ENCODE assay signal across 13 mouse cellular contexts in genomic region chr5:108866746-108867145, GRCm38 (mm10). TPM values are rescaled to one million over a fixed set of nuclear protein-coding genes. Genes with fewer than 3 reads are reported as not detected.
DNase-seq lines count a peak whose midpoint lies in the region; ATAC-seq and TF ChIP-seq lines count a peak whose summit lies in the region.
"Not testable (repeated sequence)": the region's sequence is repeated elsewhere in the genome, so short reads cannot be mapped to it uniquely, and the experiment has no call there.
"Had no signal": no experiment of that assay in that cellular context is flagged by ENCODE, and none has a peak within 500 bp of the region (broad histone marks: within the 10 kb centered on the region; RNA-seq: fewer than 3 reads in every experiment).

No protein-coding gene starts in this region.

- DNase-seq in adrenal gland, postnatal 25 days: peak; percentile 41
- DNase-seq in embryonic facial prominence, embryonic 10.5 days (ENCODE audit: low spot score): peak; percentile 30
- DNase-seq in layer of hippocampus, postnatal 10 days (ENCODE audit: low spot score in 2 of 2): peak; percentile 4 to 12
- peak; percentile 38 for DNase-seq in lung, postnatal 10 days
- peak; percentile 11 for DNase-seq in ovary, postnatal 36 days (ENCODE audit: low spot score)
- peak; percentile 21 for DNase-seq in thymus, postnatal 4 days

- not testable (repeated sequence) for H3K9ac ChIP-seq in ES-Bruce4 (ENCODE audit: low read depth, poor library complexity, severe bottlenecking)

- not testable (repeated sequence) for H3K27ac ChIP-seq in ES-Bruce4 (ENCODE audit: insufficient read depth, low read length); embryonic facial prominence, embryonic 10.5 days (replicated peaks)

- TF ChIP-seq EP300 in ES-Bruce4 (IDR thresholded peaks at IDR 0.05; ENCODE audit: insufficient read depth, low read depth, low read length): not testable (repeated sequence)

- H3K4me1 ChIP-seq in ES-Bruce4 (ENCODE audit: control insufficient read depth, insufficient read depth, low read length); embryonic facial prominence, embryonic 10.5 days: not testable (repeated sequence)

- H3K36me3 ChIP-seq in ES-Bruce4 (ENCODE audit: control insufficient read depth, insufficient read depth, low read length, poor library complexity, severe bottlenecking); embryonic facial prominence, embryonic 10.5 days (replicated peaks): not testable (repeated sequence)

- ATAC-seq in hematopoietic stem cell, adult 5-6 weeks (replicated peaks in 1 of 2; ENCODE audit: insufficient read depth in 1 of 2, low FRiP score in 2 of 2, low TSS enrichment in 1 of 2, low read depth in 1 of 2, poor library complexity in 2 of 2, severe bottlenecking in 2 of 2): peak; percentile 53 to 74; a peak in 3 of 4 replicates

- not testable (repeated sequence) for H3K4me3 ChIP-seq in ES-Bruce4 (ENCODE audit: low read depth, low read length); embryonic facial prominence, embryonic 10.5 days

- TF ChIP-seq POLR2A in ES-Bruce4 (IDR thresholded peaks at IDR 0.05; ENCODE audit: insufficient read depth, low read length): not testable (repeated sequence)

- TF ChIP-seq CTCF in ES-Bruce4 (IDR thresholded peaks at IDR 0.05; ENCODE audit: low read depth, low read length): peak; percentile 24

- not testable (repeated sequence) for H3K27me3 ChIP-seq in ES-Bruce4 (ENCODE audit: control insufficient read depth, insufficient read depth, low read length, poor library complexity, severe bottlenecking); embryonic facial prominence, embryonic 10.5 days (replicated peaks; ENCODE audit: low read depth, poor library complexity, severe bottlenecking)

- 13% methylated on average over 1 of the region's 1 CpGs for whole genome bisulfite sequencing in embryonic facial prominence, embryonic 10.5 days

- not testable (repeated sequence) for H3K9me3 ChIP-seq in ES-Bruce4 (replicated peaks; ENCODE audit: control insufficient read depth, insufficient read depth, low read length, poor library complexity, severe bottlenecking); embryonic facial prominence, embryonic 10.5 days

RNA-seq across cellular contexts. Expression of gene Vmn2r9, which starts 14.3 kb away (rescaled TPM):
- not detected in 2 replicates for polyA plus RNA-seq in ES-Bruce4 (2011; ENCODE audit: insufficient read depth, insufficient read length, low read depth, missing spikeins)
- total RNA-seq in adrenal gland, postnatal 25 days (2021): not detected in 2 replicates
- not detected in 2 replicates for polyA plus RNA-seq in embryonic facial prominence, embryonic 10.5 days (2016; fragmentation: Nextera tagmentation; extraction: Ambion mirVana)
- total RNA-seq in hematopoietic stem cell, adult 5-6 weeks (2017): not detected in 2 replicates
- total RNA-seq in layer of hippocampus, postnatal 10 days (2021): not detected
- polyA plus RNA-seq: embryonic facial prominence, embryonic 14.5 days; heart, embryonic 11.5 days; intestine, embryonic 15.5 days; liver, embryonic 12.5 days; stomach, embryonic 14.5 days had no signal

RNA-seq across cellular contexts. Expression of gene Vmn2r8, which starts 58.1 kb away (rescaled TPM):
- polyA plus RNA-seq in ES-Bruce4 (2011; ENCODE audit: insufficient read depth, insufficient read length, low read depth, missing spikeins): not detected in 2 replicates
- total RNA-seq in adrenal gland, postnatal 25 days (2021): not detected in 2 replicates
- polyA plus RNA-seq in embryonic facial prominence, embryonic 10.5 days (2016; fragmentation: Nextera tagmentation; extraction: Ambion mirVana): not detected in 2 replicates
- not detected in 2 replicates for total RNA-seq in hematopoietic stem cell, adult 5-6 weeks (2017)
- not detected for total RNA-seq in layer of hippocampus, postnatal 10 days (2021)
- polyA plus RNA-seq: embryonic facial prominence, embryonic 14.5 days; heart, embryonic 11.5 days; intestine, embryonic 15.5 days; liver, embryonic 12.5 days; stomach, embryonic 14.5 days had no signal
